Mouse (Mus musculus) midbrain, embryonic 15.5 days (tissue): ENCODE results near the gene Fam53a. TPM values are rescaled to one million over a fixed set of nuclear protein-coding genes. Genes with fewer than 3 reads are reported as not detected.

Experiments
- ATAC-seq: fragments of 200-750 bp; cut with Nextera tagmentation; replicated peaks from 2 replicates; pipeline ENCODE4 v1.8.0; 2017; ENCODE audit warnings: moderate TSS enrichment
- H3K27ac ChIP-seq: fragments of 300-500 bp; sonication (generic); 2 replicates; pipeline ENCODE4 v1.5.1; 2015; ENCODE audit warnings: mild to moderate bottlenecking, inconsistent platforms
- H3K27me3 ChIP-seq: fragments of 300-500 bp; sonication (generic); replicated peaks from 2 replicates; pipeline ENCODE4 v1.6.1; 2015; ENCODE audit warnings: inconsistent platforms
- H3K36me3 ChIP-seq: fragments of 300-500 bp; sonication (generic); replicated peaks from 2 replicates; pipeline ENCODE4 v1.6.1; 2015; ENCODE audit warnings: inconsistent platforms
- H3K4me1 ChIP-seq: fragments of 300-500 bp; sonication (generic); 2 replicates; pipeline ENCODE4 v1.6.1; 2015; ENCODE audit warnings: inconsistent platforms
- H3K4me2 ChIP-seq: fragments of 300-500 bp; sonication (generic); 2 replicates; pipeline ENCODE4 v1.6.1; 2015; ENCODE audit warnings: inconsistent platforms, mild to moderate bottlenecking, moderate library complexity
- H3K4me3 ChIP-seq: fragments of 300-500 bp; sonication (generic); 2 replicates; pipeline ENCODE4 v1.5.1; 2015; ENCODE audit warnings: mild to moderate bottlenecking, inconsistent platforms
- H3K9ac ChIP-seq: fragments of 300-500 bp; sonication (generic); 2 replicates; pipeline ENCODE4 v1.6.1; 2015; ENCODE audit warnings: mild to moderate bottlenecking, inconsistent platforms
- H3K9me3 ChIP-seq: fragments of 300-500 bp; sonication (generic); 2 replicates; pipeline ENCODE4 v1.6.1; 2016; ENCODE audit warnings: inconsistent platforms
- WGBS: fragments of 180-500 bp; shearing (Covaris S2); methylation state at CpG from one replicate; pipeline ENCODE4 v1.1.7; 2015; ENCODE audit warnings: mixed read lengths; 5-methylcytosine and 5-hydroxymethylcytosine counted together
- polyA plus RNA-seq: library from polyadenylated mRNA; unstranded; fragments of >200 nt; fragmentation: Nextera tagmentation; extraction: Ambion mirVana; gene quantifications from 2 replicates; pipeline ENCODE4 v1.2.1, GENCODE M21; 2015

The Fam53a gene
- polyA plus RNA-seq, 1 experiment from 2014 or later, result 31.5 TPM

GRCm38 (mm10) chr5:33654424-33654823, 25.0 kb upstream of the Fam53a start:
- no peaks in the 10 kb centered on the region for H3K27me3 ChIP-seq
- peaks cover 49% of the 10 kb centered on the region for H3K4me1 ChIP-seq

GRCm38 (mm10) chr5:33652783-33653173, 23.3 kb upstream of the Fam53a start:
- H3K9me3 ChIP-seq, result no peaks in the 10 kb centered on the region
- H3K4me2 ChIP-seq, result peak overlapping the region; percentile 49
- ATAC-seq, result peak; percentile 53
- peak overlapping the region; percentile 75 for H3K4me3 ChIP-seq
- WGBS, result 2% methylated on average over 9 of the region's 9 CpGs
- peak overlapping the region; percentile 66; the same call in 1 of the 2 replicates for H3K9ac ChIP-seq
- H3K4me1 ChIP-seq, result peaks cover 40% of the 10 kb centered on the region
- 0 out of 2 replicates have a peak, but pooled peaks cover 1% of the 10 kb centered on the region for H3K36me3 ChIP-seq
- H3K27me3 ChIP-seq, result no peaks in the 10 kb centered on the region
- peak overlapping the region; percentile 96 for H3K27ac ChIP-seq

More at GRCm38 (mm10) chr5:33654424-33654823, 25.0 kb upstream of the Fam53a start:
- Histone ChIP-seq H3K4me3 (no peak overlapping the region), H3K9me3 (no peaks in the 10 kb centered on the region), H3K27ac (no peak overlapping the region), H3K4me2 (no peak overlapping the region), H3K9ac (no peak overlapping the region), H3K36me3 (no peaks in the 10 kb centered on the region)
- 93% methylated on average over 13 of the region's 13 CpGs for WGBS
- ATAC-seq, result no peak

GRCm38 (mm10) chr5:33651921-33652782, 22.7 kb upstream of the Fam53a start, which contains the start of gene Slbp:
Gene Slbp, minus strand, starts transcription at chr5:33652574.
- Histone ChIP-seq H3K4me3 (peak within 1 kb of the TSS; percentile 75), H3K27me3 (no peaks in the 10 kb centered on the region), H3K4me2 (peak within 1 kb of the TSS; percentile 49), H3K27ac (peak within 1 kb of the TSS; percentile 96), H3K9me3 (no peaks in the 10 kb centered on the region), H3K4me1 (peaks cover 38% of the 10 kb centered on the region), H3K9ac (peak within 1 kb of the TSS; percentile 66), H3K36me3 (0 out of 2 replicates have a peak, but pooled peaks cover 3% of the 10 kb centered on the region)
- under 1% methylated on average over 82 of the region's 82 CpGs for WGBS
- ATAC-seq, result peak; percentile 95

GRCm38 (mm10) chr5:33651541-33651920, 22.1 kb upstream of the Fam53a start:
- Histone ChIP-seq H3K9me3 (no peaks in the 10 kb centered on the region), H3K27me3 (no peaks in the 10 kb centered on the region), H3K4me3 (peak overlapping the region; percentile 75), H3K4me2 (peak overlapping the region; percentile 49), H3K4me1 (peaks cover 31% of the 10 kb centered on the region), H3K27ac (peak overlapping the region; percentile 96), H3K36me3 (0 out of 2 replicates have a peak, but pooled peaks cover 3% of the 10 kb centered on the region), H3K9ac (peak overlapping the region; percentile 66)
- WGBS, result 0% methylated on average over 11 of the region's 11 CpGs
- ATAC-seq, result no peak; the same call in 1 of the 2 replicates

- no peaks in the 10 kb centered on the region for H3K9me3 ChIP-seq
- H3K27ac ChIP-seq, result peak overlapping the region; percentile 96
- peak overlapping the region; percentile 49 for H3K4me2 ChIP-seq
- peaks cover 26% of the 10 kb centered on the region for H3K4me1 ChIP-seq
- peak overlapping the region; percentile 66 for H3K9ac ChIP-seq
- H3K27me3 ChIP-seq, result no peaks in the 10 kb centered on the region
- WGBS, result 15% methylated on average over 2 of the region's 2 CpGs
- ATAC-seq, result no peak
- peaks cover 4% of the 10 kb centered on the region; the same call in 1 of the 2 replicates for H3K36me3 ChIP-seq
- peak overlapping the region; percentile 75 for H3K4me3 ChIP-seq
Measured at GRCm38 (mm10) chr5:33651017-33651416, 21.6 kb upstream of the Fam53a start.

GRCm38 (mm10) chr5:33640652-33641051, 11.2 kb upstream of the Fam53a start:
- WGBS, result 39% methylated on average over 3 of the region's 3 CpGs
- Histone ChIP-seq H3K27ac (no peak overlapping the region), H3K27me3 (no peaks in the 10 kb centered on the region), H3K36me3 (peaks cover 29% of the 10 kb centered on the region), H3K4me1 (no peaks in the 10 kb centered on the region), H3K9me3 (no peaks in the 10 kb centered on the region), H3K9ac (no peak overlapping the region), H3K4me2 (no peak overlapping the region), H3K4me3 (no peak overlapping the region)
- no peak for ATAC-seq

GRCm38 (mm10) chr5:33638826-33639225, 9.4 kb upstream of the Fam53a start:
- 0 out of 2 replicates have a peak overlapping the region, but pooled peaks have one; percentile 4 for H3K9ac ChIP-seq
- H3K27me3 ChIP-seq, result no peaks in the 10 kb centered on the region
- no peak overlapping the region for H3K4me3 ChIP-seq
- H3K36me3 ChIP-seq, result peaks cover 17% of the 10 kb centered on the region; the same call in 1 of the 2 replicates
- H3K4me2 ChIP-seq, result no peak overlapping the region
- H3K4me1 ChIP-seq, result no peaks in the 10 kb centered on the region
- H3K9me3 ChIP-seq, result no peaks in the 10 kb centered on the region
- 77% methylated on average over 4 of the region's 4 CpGs for WGBS
- ATAC-seq, result no peak
- H3K27ac ChIP-seq, result no peak overlapping the region

GRCm38 (mm10) chr5:33637606-33638350, 8.3 kb upstream of the Fam53a start:
- Histone ChIP-seq H3K27me3 (no peaks in the 10 kb centered on the region), H3K4me1 (no peaks in the 10 kb centered on the region), H3K36me3 (peaks cover 6% of the 10 kb centered on the region; the same call in 1 of the 2 replicates), H3K4me2 (no peak overlapping the region), H3K9ac (no peak overlapping the region), H3K27ac (no peak overlapping the region), H3K4me3 (no peak overlapping the region), H3K9me3 (no peaks in the 10 kb centered on the region)
- whole genome bisulfite sequencing, result 77% methylated on average over 3 of the region's 3 CpGs
- no peak for ATAC-seq

- Histone ChIP-seq H3K4me2 (no peak overlapping the region), H3K4me1 (peaks cover 8% of the 10 kb centered on the region), H3K9me3 (no peaks in the 10 kb centered on the region), H3K27me3 (no peaks in the 10 kb centered on the region), H3K4me3 (no peak overlapping the region), H3K9ac (no peak overlapping the region), H3K27ac (no peak overlapping the region), H3K36me3 (0 out of 2 replicates have a peak, but pooled peaks cover 3% of the 10 kb centered on the region)
- ATAC-seq, result no peak
- 92% methylated on average over 3 of the region's 3 CpGs for WGBS
Measured at GRCm38 (mm10) chr5:33635361-33635760, 5.9 kb upstream of the Fam53a start.

- WGBS, result 91% methylated on average over 1 of the region's 1 CpGs
- H3K4me3 ChIP-seq, result no peak overlapping the region
- H3K27ac ChIP-seq, result no peak overlapping the region
- no peak for ATAC-seq
- no peak overlapping the region for H3K4me2 ChIP-seq
- no peaks in the 10 kb centered on the region for H3K9me3 ChIP-seq
- H3K36me3 ChIP-seq, result no peaks in the 10 kb centered on the region
- peaks cover 24% of the 10 kb centered on the region for H3K4me1 ChIP-seq
- H3K9ac ChIP-seq, result no peak overlapping the region
- H3K27me3 ChIP-seq, result no peaks in the 10 kb centered on the region
Measured at GRCm38 (mm10) chr5:33632526-33632925, 3.1 kb upstream of the Fam53a start.

- Histone ChIP-seq H3K9ac (peak overlapping the region; percentile 38), H3K4me3 (peak overlapping the region; percentile 68), H3K27ac (no peak overlapping the region), H3K4me1 (peaks cover 24% of the 10 kb centered on the region), H3K4me2 (peak overlapping the region; percentile 97), H3K9me3 (no peaks in the 10 kb centered on the region), H3K36me3 (no peaks in the 10 kb centered on the region), H3K27me3 (no peaks in the 10 kb centered on the region)
- no peak for ATAC-seq
- 80% methylated on average over 4 of the region's 4 CpGs for WGBS
Measured at GRCm38 (mm10) chr5:33630615-33631014, 1.2 kb upstream of the Fam53a start.

GRCm38 (mm10) chr5:33630061-33630460, 626 bp upstream of the Fam53a start:
- peak overlapping the region; percentile 97 for H3K4me2 ChIP-seq
- no peaks in the 10 kb centered on the region for H3K27me3 ChIP-seq
- peak; percentile 43 for ATAC-seq
- H3K9ac ChIP-seq, result peak overlapping the region; percentile 38
- peak overlapping the region; percentile 93 for H3K27ac ChIP-seq
- no peaks in the 10 kb centered on the region for H3K36me3 ChIP-seq
- H3K4me1 ChIP-seq, result peaks cover 24% of the 10 kb centered on the region
- 3% methylated on average over 9 of the region's 9 CpGs for WGBS
- no peaks in the 10 kb centered on the region for H3K9me3 ChIP-seq
- peak overlapping the region; percentile 68 for H3K4me3 ChIP-seq
